Mouse (Mus musculus): ENCODE data around the gene Sesn1.

GRCm38 (mm10) chr10:41767254-41767653 lies 42.5 kb upstream of the Sesn1 start:
- TF ChIP-seq CTCF (IDR thresholded peaks at IDR 0.05; ENCODE audit: extremely low read depth, insufficient read length, insufficient replicate concordance, low read depth, low read length) (no peak), POLR2A (IDR thresholded peaks at IDR 0.05; ENCODE audit: low read depth, low read length) (no peak)

Measured in small intestine, adult 2 months (tissue).